ENCODE assay signal across 9 mouse cellular contexts in genomic region chr13:42822545-42822944, GRCm38 (mm10).
DNase-seq lines count a peak whose midpoint lies in the region; ATAC-seq and TF ChIP-seq lines count a peak whose summit lies in the region.
"Had no signal": no experiment of that assay in that cellular context is flagged by ENCODE, and none has a peak within 500 bp of the region (broad histone marks: within the 10 kb centered on the region; RNA-seq: fewer than 3 reads in every experiment).

No protein-coding gene starts in this region.

- H3K27me3 ChIP-seq in E14TG2a.4 (ENCODE audit: insufficient read depth, low read length): peaks cover 16% of the 10 kb centered on the region; the same call in 1 of the 2 replicates
- H3K27me3 ChIP-seq in forebrain, embryonic 10.5 days (ENCODE audit: poor library complexity, severe bottlenecking): no peaks in the 10 kb centered on the region
- no peaks in the 10 kb centered on the region for H3K27me3 ChIP-seq in lung, postnatal 0 days (replicated peaks; ENCODE audit: insufficient read depth, low read length)

- peaks cover 9% of the 10 kb centered on the region; the same call in 1 of the 2 replicates for H3K4me1 ChIP-seq in E14TG2a.4 (replicated peaks; ENCODE audit: low read depth, low read length)
- H3K4me1 ChIP-seq in forebrain, embryonic 10.5 days: peaks cover 9% of the 10 kb centered on the region; the same call in 1 of the 2 replicates
- H3K4me1 ChIP-seq in lung, postnatal 0 days (ENCODE audit: insufficient read depth, low read depth, low read length): no peaks in the 10 kb centered on the region

- H3K27ac ChIP-seq in forebrain, embryonic 10.5 days: no peak overlapping the region
- H3K27ac ChIP-seq in lung, postnatal 0 days (ENCODE audit: low read length): no peak overlapping the region

- H3K4me2 ChIP-seq in lung, postnatal 0 days (replicated peaks; ENCODE audit: low read depth, low read length): no peak overlapping the region

- H3K9ac ChIP-seq in lung, postnatal 0 days (replicated peaks; ENCODE audit: low read depth): no peak overlapping the region

- no peaks in the 10 kb centered on the region for H3K36me3 ChIP-seq in E14TG2a.4 (ENCODE audit: insufficient read depth, low read length)
- H3K36me3 ChIP-seq in forebrain, embryonic 10.5 days (replicated peaks): no peaks in the 10 kb centered on the region
- H3K36me3 ChIP-seq in lung, postnatal 0 days (ENCODE audit: insufficient read depth, low read length): no peaks in the 10 kb centered on the region

- no peak for ATAC-seq in lung, postnatal 0 days

- DNase-seq in brain, adult 2 months (ENCODE audit: low read depth, low spot score): peak; percentile 82
- DNase-seq in forebrain, embryonic 10.5 days (ENCODE audit: extremely low spot score, low spot score): peak; percentile 81
- peak; percentile 86 to 93 for DNase-seq in heart, postnatal 10 days
- DNase-seq in kidney, postnatal 4 days: peak; percentile 93 to 96
- DNase-seq in lung, postnatal 0 days (ENCODE audit: low spot score): peak; percentile 75
- DNase-seq in ovary, postnatal 14 days (ENCODE audit: low spot score): peak; percentile 93
- peak; percentile 38 to 75 for DNase-seq in thymus, postnatal 10 days (ENCODE audit: low spot score in 2 of 2)

- intact Hi-C loops in heart, postnatal 10 days (cut with DNase I): loop anchor here (1.0 to 5.0 kb wide), 2 partner anchors 199 to 1180 kb away; no protein-coding TSS in a partner anchor

- H3K4me3 ChIP-seq in E14TG2a.4 (replicated peaks; ENCODE audit: low read length): no peak overlapping the region
- H3K4me3 ChIP-seq in forebrain, embryonic 10.5 days: no peak overlapping the region
- no peak overlapping the region for H3K4me3 ChIP-seq in lung, postnatal 0 days (ENCODE audit: low read depth, low read length)
- H3K4me3 ChIP-seq: erythroblast, embryonic 14.5 days had no signal

- H3K9me3 ChIP-seq in E14TG2a.4 (ENCODE audit: low read length): peaks cover 11% of the 10 kb centered on the region
- H3K9me3 ChIP-seq in forebrain, embryonic 10.5 days: 0 out of 2 replicates have a peak, but pooled peaks cover 3% of the 10 kb centered on the region
- no peaks in the 10 kb centered on the region for H3K9me3 ChIP-seq in lung, postnatal 0 days (ENCODE audit: low read length)

- peak; percentile 89 for TF ChIP-seq CTCF in E14TG2a.4 (conservative IDR thresholded peaks at IDR 0.05; ENCODE audit: low read length)
- TF ChIP-seq CTCF in lung, postnatal 0 days (IDR thresholded peaks at IDR 0.05): peak; percentile 93

- WGBS in forebrain, embryonic 10.5 days: 26% methylated on average over 10 of the region's 10 CpGs
- 21% methylated on average over 10 of the region's 10 CpGs for WGBS in lung, postnatal 0 days

- TF ChIP-seq EP300 in lung, postnatal 0 days (IDR thresholded peaks at IDR 0.05): no peak
